Mouse (Mus musculus): ENCODE measurements around the gene Glod4.

DNA sequence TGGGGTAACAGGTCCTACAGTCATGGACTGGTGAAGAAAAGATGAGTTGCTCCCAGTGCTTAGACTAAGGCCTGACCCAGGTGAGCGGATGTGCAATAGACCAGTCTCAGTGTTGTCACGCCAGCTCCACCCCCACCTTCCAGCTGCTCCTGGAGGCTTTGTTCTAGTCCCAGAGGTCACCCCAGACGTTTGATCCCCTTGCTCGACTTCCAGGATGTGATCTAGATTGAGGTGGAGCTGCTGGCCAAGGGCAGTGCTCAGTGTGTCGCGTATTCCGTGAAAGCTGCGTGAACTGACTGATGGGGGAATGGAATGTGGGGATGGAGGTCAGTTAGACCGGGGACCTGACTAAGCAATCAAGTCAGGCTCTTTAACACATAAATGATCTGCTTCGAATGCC is 43.8 kb upstream of the Glod4 start:
- TF ChIP-seq CTCF (IDR thresholded peaks at IDR 0.05; ENCODE audit: extremely low read depth, insufficient read length, insufficient replicate concordance, low read depth, low read length): no peak
- no peak for TF ChIP-seq POLR2A (IDR thresholded peaks at IDR 0.05; ENCODE audit: low read depth, low read length)

All from small intestine, adult 2 months (tissue).